Comparison of ENCODE assay signal across 21 mouse cellular contexts in genomic region chr1:93267207-93267606, GRCm38 (mm10). TPM values are rescaled to one million over a fixed set of nuclear protein-coding genes. Genes with fewer than 3 reads are reported as not detected.
DNase-seq lines count a peak whose midpoint lies in the region; ATAC-seq lines count a peak whose summit lies in the region.
"Had no signal": no experiment of that assay in that cellular context is flagged by ENCODE, and none has a peak within 500 bp of the region (broad histone marks: within the 10 kb centered on the region; RNA-seq: fewer than 3 reads in every experiment).

No protein-coding gene starts in this region.

- intact Hi-C loops in heart, postnatal 25 days (cut with DNase I): no loop called here

- peak; percentile 20 to 28 for DNase-seq in heart, adult 18-20 months
- no peak for DNase-seq in heart, postnatal 25 days (ENCODE audit: low spot score)
- peak; percentile 32 for DNase-seq in kidney, postnatal 14 days
- peak; percentile 27 for DNase-seq in embryo, embryonic 11.5 days (ENCODE audit: low read depth, low spot score)
- DNase-seq in urinary bladder, postnatal 36 days (ENCODE audit: low spot score in 2 of 2): no peak
- no peak for DNase-seq in ovary, adult 18-20 months (ENCODE audit: low spot score)
- DNase-seq: cerebellum, adult 2 months; gastrocnemius, postnatal 14 days; lung, postnatal 10 days; right cerebral cortex, adult 18-20 months; thymus, adult 2 months had no signal

- no peak overlapping the region for H3K9ac ChIP-seq in kidney, embryonic 15.5 days
- H3K9ac ChIP-seq in neural tube, embryonic 14.5 days (replicated peaks; ENCODE audit: low read depth, low read length): no peak overlapping the region
- H3K9ac ChIP-seq: embryonic facial prominence, embryonic 15.5 days; liver, embryonic 12.5 days; neural tube, embryonic 12.5 days had no signal

- WGBS in kidney, embryonic 15.5 days: 18% methylated on average over 3 of the region's 3 CpGs
- WGBS in neural tube, embryonic 14.5 days: 47% methylated on average over 3 of the region's 3 CpGs

- no peaks in the 10 kb centered on the region for H3K27me3 ChIP-seq in kidney, embryonic 15.5 days
- no peaks in the 10 kb centered on the region for H3K27me3 ChIP-seq in neural tube, embryonic 14.5 days (ENCODE audit: control insufficient read depth, insufficient read depth, low read length)
- H3K27me3 ChIP-seq: embryonic facial prominence, embryonic 15.5 days; liver, embryonic 12.5 days; neural tube, embryonic 12.5 days had no signal

- H3K36me3 ChIP-seq in kidney, embryonic 15.5 days: peaks cover 4% of the 10 kb centered on the region; the same call in 1 of the 2 replicates
- H3K36me3 ChIP-seq in neural tube, embryonic 14.5 days (ENCODE audit: control insufficient read depth, insufficient read depth, low read length): no peaks in the 10 kb centered on the region
- H3K36me3 ChIP-seq: embryonic facial prominence, embryonic 15.5 days; G1E; liver, embryonic 12.5 days; neural tube, embryonic 12.5 days had no signal

- no peaks in the 10 kb centered on the region for H3K9me3 ChIP-seq in kidney, embryonic 15.5 days (replicated peaks)
- H3K9me3 ChIP-seq in neural tube, embryonic 14.5 days (ENCODE audit: control insufficient read depth, low read length): no peaks in the 10 kb centered on the region
- H3K9me3 ChIP-seq: embryonic facial prominence, embryonic 15.5 days; G1E; liver, embryonic 12.5 days; neural tube, embryonic 12.5 days had no signal

- H3K4me2 ChIP-seq in kidney, embryonic 15.5 days: no peak overlapping the region
- no peak overlapping the region for H3K4me2 ChIP-seq in neural tube, embryonic 14.5 days (ENCODE audit: low read depth, low read length)
- H3K4me2 ChIP-seq: embryonic facial prominence, embryonic 15.5 days; liver, embryonic 12.5 days; midbrain, embryonic 11.5 days; neural tube, embryonic 12.5 days had no signal

- no peak overlapping the region for H3K4me3 ChIP-seq in kidney, embryonic 15.5 days (replicated peaks)
- H3K4me3 ChIP-seq in neural tube, embryonic 14.5 days (ENCODE audit: low read depth, low read length): no peak overlapping the region
- H3K4me3 ChIP-seq: embryonic facial prominence, embryonic 15.5 days; layer of hippocampus, adult 2 months; liver, embryonic 12.5 days; neural tube, embryonic 12.5 days had no signal

- no peak overlapping the region for H3K27ac ChIP-seq in kidney, embryonic 15.5 days
- no peak overlapping the region for H3K27ac ChIP-seq in neural tube, embryonic 14.5 days (ENCODE audit: low read depth, low read length)
- H3K27ac ChIP-seq: embryonic facial prominence, embryonic 15.5 days; layer of hippocampus, adult 2 months; liver, embryonic 12.5 days; neural tube, embryonic 12.5 days had no signal

- no peak for ATAC-seq in kidney, embryonic 15.5 days (replicated peaks; ENCODE audit: low FRiP score)
- ATAC-seq in neural tube, embryonic 14.5 days (ENCODE audit: low read depth): peak; percentile 56; the same call in 1 of the 2 replicates
- ATAC-seq: activated CD4-positive, CD25-positive, alpha-beta regulatory T cell, adult 4 months; forebrain, embryonic 16.5 days; liver, embryonic 12.5 days had no signal

- H3K4me1 ChIP-seq in kidney, embryonic 15.5 days: peaks cover 8% of the 10 kb centered on the region; the same call in 1 of the 2 replicates
- no peaks in the 10 kb centered on the region for H3K4me1 ChIP-seq in neural tube, embryonic 14.5 days (ENCODE audit: control insufficient read depth, insufficient read depth, low read length)
- H3K4me1 ChIP-seq: embryonic facial prominence, embryonic 15.5 days; liver, embryonic 12.5 days; neural tube, embryonic 12.5 days had no signal

RNA-seq across cellular contexts. Expression of gene Sned1, which starts 31.6 kb away (rescaled TPM):
- total RNA-seq in heart, adult 18-20 months (2021): 1 to 10 TPM; 4.2 to 7.5 TPM
- total RNA-seq in heart, postnatal 25 days (2021): 10 to 100 TPM; 10.4 to 12.8 TPM
- 11.1 and 14.7 TPM in 2 replicates for polyA plus RNA-seq in kidney, embryonic 15.5 days (2015; fragmentation: Nextera tagmentation; extraction: Ambion mirVana)
- polyA plus RNA-seq in neural tube, embryonic 14.5 days (2014; fragmentation: Nextera tagmentation; extraction: Ambion mirVana): 2.8 and 9.6 TPM in 2 replicates
- polyA plus RNA-seq: G1E had no signal

RNA-seq across cellular contexts. Expression of gene Mterf4, which starts 38.5 kb away (rescaled TPM):
- 10 to 100 TPM; 14.0 to 14.9 TPM for total RNA-seq in heart, adult 18-20 months (2021)
- total RNA-seq in heart, postnatal 25 days (2021): 10 to 100 TPM; 14.6 to 15.7 TPM
- 32.6 and 36.5 TPM in 2 replicates for polyA plus RNA-seq in kidney, embryonic 15.5 days (2015; fragmentation: Nextera tagmentation; extraction: Ambion mirVana)
- 31.2 and 31.6 TPM in 2 replicates for polyA plus RNA-seq in neural tube, embryonic 14.5 days (2014; fragmentation: Nextera tagmentation; extraction: Ambion mirVana)

Comparison
In these comparisons a context has a peak if more than half of its experiments do, and no peak if none do; other contexts are left out.
1. DNase-seq: peak in heart, adult 18-20 months (2 of 2), kidney, postnatal 14 days (single experiment) and embryo, embryonic 11.5 days (single experiment); none in heart, postnatal 25 days (single experiment), urinary bladder, postnatal 36 days (0 of 2) and ovary, adult 18-20 months (single experiment).